Mouse (Mus musculus) liver, postnatal 0 days (tissue): ENCODE results near the gene Slc5a10.

Experiments
- CTCF ChIP-seq: sonication (generic); IDR thresholded peaks from 2 replicates; pipeline ENCODE4 v1.5.1; 2016; ENCODE audit warnings: antibody characterized with exemption, low read depth
- EP300 ChIP-seq: IDR thresholded peaks from 2 replicates; pipeline ENCODE4 v1.6.1; 2016; ENCODE audit warnings: antibody characterized with exemption, low read depth, mild to moderate bottlenecking

DNA sequence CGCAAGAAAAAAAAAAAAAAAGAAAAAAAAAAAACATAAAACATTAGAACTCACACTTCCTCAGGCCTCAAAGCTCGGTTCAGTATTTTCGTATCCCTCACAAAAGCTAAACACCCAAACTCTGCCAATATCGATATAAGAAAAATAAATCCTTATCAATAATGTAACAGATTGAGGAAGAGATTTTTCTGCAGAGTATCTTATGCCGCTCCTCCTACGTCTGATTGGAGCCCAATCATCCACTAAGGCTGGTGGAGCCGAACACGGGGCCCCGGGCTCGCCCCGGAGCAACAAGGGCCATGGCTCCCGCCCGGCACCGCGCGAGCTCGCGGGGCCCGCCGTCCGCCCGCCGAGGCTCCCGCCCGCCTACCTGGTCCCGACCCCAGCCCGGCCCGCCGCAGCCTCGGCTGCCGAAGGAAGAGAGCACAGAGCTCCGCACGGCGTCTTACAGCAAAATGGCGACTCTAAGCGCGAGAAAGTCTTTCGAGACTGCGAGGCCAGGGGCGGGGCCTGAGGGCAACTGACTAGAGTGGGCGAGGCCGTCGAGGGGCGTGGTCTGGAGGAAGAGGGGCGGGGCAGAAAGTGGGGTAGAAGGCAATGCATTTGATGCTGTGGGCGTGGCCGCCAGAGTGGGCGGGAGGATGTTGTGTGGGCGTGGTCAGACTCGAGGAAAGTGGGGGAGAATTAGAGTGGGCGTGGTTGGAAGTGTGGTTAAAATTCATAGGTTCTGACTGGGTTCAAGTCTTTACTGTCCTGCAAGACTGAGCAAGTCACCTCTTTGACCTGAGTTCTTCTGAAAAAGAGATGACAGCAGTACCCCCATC is 41.2 kb upstream of the Slc5a10 start, which contains the start of gene Prpsap2:
- no peak for TF ChIP-seq EP300
- no peak for TF ChIP-seq CTCF
